Mouse (Mus musculus) kidney, adult 2 months (tissue): ENCODE data around the gene Shld2. TPM values are rescaled to one million over a fixed set of nuclear protein-coding genes. Genes with fewer than 3 reads are reported as not detected.

Experiments
- DNase-seq: peaks from one replicate; pipeline ENCODE4 v3.0.0; 2021
- H3K27ac ChIP-seq: fragments of 200-500 bp; 2 replicates; pipeline ENCODE4 v1.5.1; 2012; ENCODE audit warnings: low read depth, low read length, control low read depth, inconsistent platforms; ENCODE audit not compliant: insufficient read depth
- H3K27me3 ChIP-seq: fragments of 200-500 bp; replicated peaks from 2 replicates; pipeline ENCODE4 v1.6.1; 2012; ENCODE audit warnings: mild to moderate bottlenecking, moderate library complexity, low read length, inconsistent platforms; ENCODE audit not compliant: control insufficient read depth, insufficient read depth
- H3K36me3 ChIP-seq: fragments of 200-500 bp; 2 replicates; pipeline ENCODE4 v1.6.1; 2012; ENCODE audit warnings: mild to moderate bottlenecking, moderate library complexity, low read length, inconsistent platforms; ENCODE audit not compliant: control insufficient read depth, insufficient read depth
- H3K4me1 ChIP-seq: fragments of 200-500 bp; 2 replicates; pipeline ENCODE4 v1.6.1; 2011; ENCODE audit warnings: low read length; ENCODE audit not compliant: control insufficient read depth, insufficient read depth
- H3K4me3 ChIP-seq: fragments of 200-500 bp; 2 replicates; pipeline ENCODE4 v1.5.1; 2011; ENCODE audit warnings: mild to moderate bottlenecking, low read depth, low read length, control low read depth; ENCODE audit not compliant: insufficient read depth
- CTCF ChIP-seq: fragments of 200-500 bp; conservative IDR thresholded peaks from 2 replicates; pipeline ENCODE4 v1.5.1; 2011; ENCODE audit warnings: low read depth, mild to moderate bottlenecking, control low read depth, low read length, moderate library complexity, mixed read lengths; ENCODE audit not compliant: insufficient read depth, insufficient read length
- POLR2A ChIP-seq: fragments of 200-500 bp; IDR thresholded peaks from one replicate; pipeline ENCODE4 v1.6.1; 2011; ENCODE audit warnings: low read depth, low read length, control low read depth
- WGBS: fragments of 180-500 bp; shearing (Covaris S2); methylation state at CpG from one replicate; pipeline ENCODE4 v1.1.7; 2018; 5-methylcytosine and 5-hydroxymethylcytosine counted together
- polyA plus RNA-seq: library from polyadenylated mRNA; depleted of rRNA; stranded (reverse); fragments of >200 nt; gene quantifications from 2 replicates; pipeline ENCODE4 v1.2.3, GENCODE M21; 2012

Gene Shld2
- polyA plus RNA-seq, 1 experiment, result 3.6 TPM

DNA sequence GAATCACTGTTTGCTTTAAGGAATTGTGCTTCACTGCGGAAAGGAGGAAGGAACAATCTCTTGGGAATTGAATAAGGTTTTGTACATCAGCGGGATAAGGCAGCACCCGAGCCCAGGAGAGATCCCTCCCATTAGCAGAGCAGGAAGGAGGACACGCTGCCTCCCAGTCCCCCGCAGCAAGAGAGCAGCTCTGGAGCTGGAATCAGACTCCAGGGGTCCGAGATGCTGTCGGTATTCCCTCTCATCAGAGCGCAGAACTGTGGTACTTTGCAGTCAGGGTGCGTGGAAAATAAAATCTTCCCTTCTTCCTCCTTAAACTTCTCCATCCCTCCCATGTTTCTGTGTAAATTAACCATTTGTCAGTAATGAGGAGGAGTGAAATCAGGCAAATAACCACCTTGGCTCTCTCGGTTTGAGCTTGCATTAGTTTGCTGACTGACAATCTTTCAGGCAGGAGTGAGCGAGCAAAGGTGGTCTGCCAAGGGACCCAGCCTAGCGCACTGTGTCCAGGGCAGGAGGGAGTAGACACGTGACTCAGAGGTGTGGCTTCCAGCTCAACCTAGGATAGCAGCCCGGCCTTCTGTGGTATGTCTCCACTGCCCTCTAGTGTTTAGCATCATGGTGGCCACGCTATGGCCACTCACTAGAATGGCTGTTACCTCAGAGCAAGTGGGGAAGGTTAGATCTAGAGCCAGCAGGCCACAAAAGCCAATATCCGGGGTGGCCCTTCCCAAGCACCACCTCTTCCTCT lies 75.5 kb downstream of the Shld2 start:
- Histone ChIP-seq H3K4me1 (no peaks in the 10 kb centered on the region), H3K27me3 (no peaks in the 10 kb centered on the region), H3K27ac (no peak overlapping the region), H3K4me3 (peak overlapping the region; percentile 30; the same call in 1 of the 2 replicates), H3K36me3 (no peaks in the 10 kb centered on the region)
- 13% methylated on average over 16 of the region's 16 CpGs for WGBS
- peak; percentile 84 for DNase-seq
- TF ChIP-seq POLR2A (no peak), CTCF (peak; percentile 84)

DNA sequence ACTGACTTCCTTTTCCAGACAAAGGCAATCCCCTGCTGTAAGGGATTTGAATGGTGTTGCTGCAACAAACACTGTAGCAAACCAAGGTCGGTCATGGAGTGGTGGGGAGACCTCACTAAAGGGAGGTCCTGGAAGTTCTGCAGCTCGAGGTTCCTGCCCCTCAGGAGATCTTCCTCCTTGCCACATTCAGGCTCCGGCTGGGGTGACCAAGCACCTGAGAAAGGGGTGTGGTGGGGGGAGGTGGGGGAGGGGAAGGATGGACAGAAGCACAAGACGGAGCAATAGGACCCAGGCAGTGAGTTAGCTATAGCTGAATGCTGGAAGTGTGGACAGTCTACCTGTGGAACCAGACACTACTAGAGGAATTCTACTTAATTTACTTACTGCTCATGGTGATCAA lies 76.4 kb downstream of the Shld2 start:
- no peaks in the 10 kb centered on the region for H3K4me1 ChIP-seq
- H3K36me3 ChIP-seq, result no peaks in the 10 kb centered on the region
- 90% methylated on average over 4 of the region's 4 CpGs for WGBS
- no peak overlapping the region for H3K4me3 ChIP-seq
- TF ChIP-seq CTCF (no peak), POLR2A (no peak)
- no peak for DNase-seq
- no peaks in the 10 kb centered on the region for H3K27me3 ChIP-seq
- no peak overlapping the region for H3K27ac ChIP-seq

DNA sequence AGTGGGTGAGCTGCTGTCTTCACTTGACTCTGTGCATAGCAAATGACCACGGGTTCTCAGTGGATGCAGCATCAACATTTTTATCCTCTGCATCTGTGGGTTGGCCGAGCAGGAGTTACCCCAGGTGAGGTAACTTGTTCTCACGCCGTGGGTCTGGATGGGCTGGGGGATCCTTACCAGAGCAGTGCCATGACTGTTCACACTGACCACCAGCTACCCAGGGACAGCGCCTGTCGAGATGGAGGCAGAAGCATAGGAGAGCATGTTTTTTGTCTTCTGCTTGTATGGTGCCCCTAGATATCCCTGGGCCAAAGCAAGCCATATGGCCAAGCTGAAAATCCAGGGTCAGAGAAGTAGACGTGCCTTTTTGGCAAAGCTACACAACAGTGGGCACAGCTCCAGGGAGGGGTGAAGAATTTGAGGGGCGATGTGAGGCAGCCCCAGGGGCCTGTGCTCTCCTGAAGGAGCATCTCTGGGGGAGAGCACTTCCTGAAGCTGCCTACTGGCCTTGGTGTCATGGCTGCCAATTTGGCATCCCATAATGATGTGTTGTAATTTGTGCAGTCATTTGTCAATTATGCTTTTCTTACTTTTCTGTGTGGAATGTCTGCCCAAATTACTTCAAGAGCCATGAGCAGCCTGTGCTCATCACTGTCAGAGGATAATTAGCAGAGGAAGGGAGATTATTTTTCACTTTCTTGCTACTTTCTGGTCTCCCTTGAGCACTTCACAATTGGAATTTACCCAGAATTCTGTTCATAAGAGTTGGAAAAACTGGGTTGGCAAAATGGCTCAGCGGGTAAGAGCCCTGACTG lies 77.2 kb downstream of the Shld2 start:
- Histone ChIP-seq H3K4me1 (no peaks in the 10 kb centered on the region), H3K4me3 (no peak overlapping the region), H3K27ac (no peak overlapping the region), H3K36me3 (no peaks in the 10 kb centered on the region), H3K27me3 (no peaks in the 10 kb centered on the region)
- TF ChIP-seq CTCF (no peak), POLR2A (no peak)
- WGBS, result 90% methylated on average over 9 of the region's 9 CpGs
- DNase-seq, result no peak

DNA sequence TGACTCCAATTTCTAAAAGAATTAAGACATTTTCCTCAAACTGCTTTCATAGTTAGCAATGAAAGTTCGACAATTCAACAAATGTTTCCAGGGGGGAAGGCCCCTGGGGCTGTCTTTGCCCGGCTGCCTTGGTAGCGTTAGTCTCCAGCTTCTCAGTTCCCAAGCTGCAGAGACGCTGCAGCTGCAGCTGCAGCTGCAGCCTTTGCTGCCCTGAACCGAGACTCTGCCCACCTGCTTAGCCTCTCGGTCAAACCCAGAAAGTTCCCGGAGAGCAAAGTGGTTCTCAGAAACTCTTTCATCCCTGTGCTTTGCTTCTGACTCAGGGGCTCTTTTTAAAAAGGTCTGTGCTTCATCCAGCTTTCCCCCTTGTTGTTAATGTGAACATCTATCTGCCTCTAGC lies 78.0 kb downstream of the Shld2 start:
- 83% methylated on average over 7 of the region's 7 CpGs for WGBS
- no peaks in the 10 kb centered on the region for H3K27me3 ChIP-seq
- TF ChIP-seq CTCF (no peak), POLR2A (no peak)
- no peak for DNase-seq
- no peaks in the 10 kb centered on the region for H3K36me3 ChIP-seq
- H3K4me1 ChIP-seq, result no peaks in the 10 kb centered on the region
- H3K4me3 ChIP-seq, result no peak overlapping the region
- H3K27ac ChIP-seq, result no peak overlapping the region

DNA sequence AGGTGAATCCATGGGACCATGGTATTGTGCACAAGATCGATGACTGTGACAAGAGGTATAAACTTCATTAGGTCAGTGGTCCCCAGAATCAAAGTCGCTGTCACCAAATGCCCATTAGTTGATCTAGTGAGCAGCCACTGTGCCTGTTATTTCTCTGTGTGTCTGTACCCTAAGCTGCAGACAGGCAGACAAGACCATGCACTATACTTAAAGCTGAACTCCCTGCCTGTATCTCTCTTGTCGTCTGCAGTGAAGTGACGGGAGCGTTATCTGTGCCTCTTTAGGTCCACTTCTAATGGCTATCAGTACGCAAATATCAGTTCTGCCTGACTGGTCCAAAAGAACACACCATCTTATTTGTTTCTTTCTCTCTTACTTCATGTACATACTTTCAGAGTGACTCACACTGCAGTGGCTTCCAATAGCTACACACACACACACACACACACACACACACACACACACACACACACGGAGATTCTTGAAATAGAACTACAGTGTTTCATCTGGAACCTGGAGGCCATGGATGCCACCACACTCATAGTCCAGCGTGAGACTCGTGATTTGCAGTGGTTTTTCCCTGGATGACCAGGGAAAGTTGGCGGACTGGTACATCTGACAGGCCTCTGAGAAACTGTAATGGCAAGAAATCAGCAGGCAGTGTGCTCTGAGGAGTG lies 81.3 kb downstream of the Shld2 start:
- Histone ChIP-seq H3K27me3 (no peaks in the 10 kb centered on the region), H3K4me3 (no peak overlapping the region), H3K27ac (no peak overlapping the region), H3K4me1 (no peaks in the 10 kb centered on the region), H3K36me3 (no peaks in the 10 kb centered on the region)
- WGBS, result 79% methylated on average over 10 of the region's 10 CpGs
- TF ChIP-seq CTCF, result no peak
- TF ChIP-seq POLR2A, result no peak
- no peak for DNase-seq

DNA sequence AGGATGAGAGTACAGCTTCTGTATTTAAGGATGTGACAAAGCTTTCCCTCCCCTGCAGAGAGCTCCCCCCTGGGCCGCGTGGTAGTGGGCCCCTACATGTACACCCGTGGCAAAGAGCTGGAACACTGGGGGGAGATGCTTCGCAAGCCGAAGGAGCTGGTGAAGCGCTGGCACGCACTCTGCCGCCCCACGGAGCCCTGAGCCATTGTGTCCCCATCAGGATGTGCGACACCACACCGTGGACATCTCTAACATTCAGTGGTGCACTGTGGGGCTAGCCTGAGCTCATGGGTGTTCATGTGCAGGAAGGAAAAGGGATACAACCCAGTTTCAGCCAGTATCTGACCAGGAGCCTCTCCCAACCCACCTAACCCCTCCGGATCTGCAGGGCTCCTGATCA lies 82.3 kb downstream of the Shld2 start:
- H3K27ac ChIP-seq, result no peak overlapping the region
- H3K4me1 ChIP-seq, result no peaks in the 10 kb centered on the region
- H3K36me3 ChIP-seq, result no peaks in the 10 kb centered on the region
- TF ChIP-seq POLR2A, result no peak
- no peak for TF ChIP-seq CTCF
- WGBS, result 83% methylated on average over 12 of the region's 12 CpGs
- H3K27me3 ChIP-seq, result no peaks in the 10 kb centered on the region
- no peak overlapping the region for H3K4me3 ChIP-seq
- DNase-seq, result no peak

DNA sequence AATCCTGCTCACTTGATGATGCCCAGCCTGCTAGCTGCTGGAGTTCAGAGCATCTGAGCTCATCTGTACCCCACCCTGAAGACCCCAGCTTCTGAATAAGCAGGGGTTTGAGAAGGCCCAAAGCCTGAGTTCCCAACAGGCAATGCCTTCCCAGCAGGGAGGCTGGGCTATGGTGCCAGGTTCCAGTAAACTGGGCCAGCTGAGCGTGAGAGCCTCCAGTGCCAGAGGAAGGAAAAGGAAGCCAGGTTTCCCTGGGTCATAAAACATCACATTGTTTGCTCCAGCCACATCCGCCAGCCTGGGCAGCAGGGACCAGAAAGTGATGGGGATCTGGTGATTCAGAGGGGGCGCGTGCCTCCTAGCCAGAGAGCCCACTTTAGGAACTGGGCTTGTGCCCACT lies 83.7 kb downstream of the Shld2 start:
- WGBS, result 57% methylated on average over 4 of the region's 4 CpGs
- Histone ChIP-seq H3K36me3 (no peaks in the 10 kb centered on the region), H3K4me1 (no peaks in the 10 kb centered on the region), H3K27ac (no peak overlapping the region), H3K4me3 (no peak overlapping the region), H3K27me3 (no peaks in the 10 kb centered on the region)
- no peak for DNase-seq
- TF ChIP-seq CTCF, result no peak
- TF ChIP-seq POLR2A, result no peak
